14 mouse cellular contexts compared by ENCODE assay signal in the genomic region with DNA sequence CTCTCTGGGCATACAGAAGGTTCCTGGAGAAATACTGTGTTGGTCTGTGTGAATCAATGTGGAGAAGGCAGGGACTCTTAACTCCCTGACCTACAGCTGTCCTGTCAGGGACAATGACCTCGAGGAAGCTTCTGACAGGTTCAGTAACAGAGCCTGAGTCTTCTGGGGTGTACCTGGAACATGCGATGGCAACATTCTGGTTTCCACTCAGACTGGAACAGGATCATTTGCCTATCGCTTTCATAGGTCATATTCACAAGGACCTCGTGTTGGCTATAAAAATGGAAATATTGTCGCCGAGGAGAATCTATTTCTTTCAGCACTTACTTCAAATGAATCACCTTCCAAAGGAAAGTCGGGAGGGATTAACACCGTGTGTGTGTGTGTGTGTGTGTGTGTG.
"Had no signal": no experiment of that assay in that cellular context is flagged by ENCODE, and none has a peak within 500 bp of the region (broad histone marks: within the 10 kb centered on the region; RNA-seq: fewer than 3 reads in every experiment).

No protein-coding gene starts in this region.

- DNase-seq: kidney, postnatal 36 days; layer of hippocampus, adult 9-11 months; layer of hippocampus, postnatal 36 days; lung, embryonic 14.5 days; lung, postnatal 10 days; lung, postnatal 4 days; right cerebral cortex, postnatal 14 days; thymus, postnatal 36 days had no signal

- H3K4me3 ChIP-seq: limb, embryonic 15.5 days; liver, embryonic 12.5 days; midbrain, embryonic 10.5 days; neural tube, embryonic 13.5 days had no signal

- H3K9ac ChIP-seq: limb, embryonic 15.5 days; liver, embryonic 12.5 days; lung, embryonic 14.5 days; neural tube, embryonic 13.5 days had no signal

- H3K4me2 ChIP-seq: limb, embryonic 15.5 days; liver, embryonic 12.5 days; lung, embryonic 14.5 days; neural tube, embryonic 13.5 days had no signal

- H3K4me1 ChIP-seq: liver, embryonic 12.5 days; neural tube, embryonic 13.5 days had no signal

- H3K36me3 ChIP-seq: limb, embryonic 15.5 days; liver, embryonic 12.5 days; midbrain, embryonic 10.5 days; neural tube, embryonic 13.5 days had no signal

- H3K27ac ChIP-seq: kidney, postnatal 0 days; limb, embryonic 15.5 days; liver, embryonic 12.5 days; midbrain, embryonic 10.5 days; neural tube, embryonic 13.5 days had no signal

- H3K9me3 ChIP-seq: limb, embryonic 15.5 days; liver, embryonic 12.5 days; midbrain, embryonic 10.5 days; neural tube, embryonic 13.5 days had no signal

- ATAC-seq: liver, embryonic 12.5 days; midbrain, embryonic 16.5 days had no signal

- H3K27me3 ChIP-seq: limb, embryonic 15.5 days; liver, embryonic 12.5 days; neural tube, embryonic 13.5 days had no signal
